Mouse (Mus musculus): ENCODE measurements around the gene Gm42421. TPM values are rescaled to one million over a fixed set of nuclear protein-coding genes. Genes with fewer than 3 reads are reported as not detected.

Gm42421 gene
- total RNA-seq, 2 experiments from 2014 or later = 1.8 to 2.2 TPM

GRCm38 (mm10) chr5:143982361-143982760, 54.4 kb downstream of the Gm42421 start:
- intact Hi-C loops (cut with DNase I) = no loop called here

GRCm38 (mm10) chr5:143985381-143985780, 57.4 kb downstream of the Gm42421 start:
- no peak for DNase-seq (ENCODE audit: extremely low spot score in 1 of 2, low spot score in 2 of 2)
- intact Hi-C loops (cut with DNase I) = no loop called here

More at GRCm38 (mm10) chr5:143982361-143982760, 54.4 kb downstream of the Gm42421 start:
- no peak for DNase-seq (ENCODE audit: extremely low spot score in 1 of 2, low spot score in 2 of 2)

Other genes with a start within 250 kb of the Gm42421 start
- 10 to 100 TPM; 26.7 to 28.9 TPM for gene Usp42, start 195.9 kb upstream of the Gm42421 start, total RNA-seq (2021)
- 10 to 100 TPM; 46.3 to 46.6 TPM for gene Eif2ak1, start 110.4 kb upstream of the Gm42421 start, total RNA-seq (2021)
- under 1 TPM; 0.20 to 0.26 TPM for gene Ankrd61, start 30.5 kb upstream of the Gm42421 start, total RNA-seq (2021)
- 10 to 100 TPM; 47.9 to 50.3 TPM for gene Aimp2, start 18.3 kb upstream of the Gm42421 start, total RNA-seq (2021)
- gene Pms2, start 18.2 kb upstream of the Gm42421 start, total RNA-seq (2021) = 10 to 100 TPM; 20.5 to 21.0 TPM
- 1 to 10 TPM; 5.5 to 7.7 TPM for gene Rsph10b, start 4.9 kb downstream of the Gm42421 start, total RNA-seq (2021)
- gene Ccz1, start 86.7 kb downstream of the Gm42421 start, total RNA-seq (2021) = 10 to 100 TPM; 54.1 to 54.5 TPM
- 1 to 10 TPM; 2.3 TPM for gene Ocm, start 98.5 kb downstream of the Gm42421 start, total RNA-seq (2021)
- 100 to 1,000 TPM; 120 to 129 TPM for gene Lmtk2, start 172.3 kb downstream of the Gm42421 start, total RNA-seq (2021)